Mouse (Mus musculus) forebrain, embryonic 14.5 days (tissue): Measurements from ENCODE around the gene Fstl3. TPM values are rescaled to one million over a fixed set of nuclear protein-coding genes. Genes with fewer than 3 reads are reported as not detected.

ENCODE experiments used
- ATAC-seq: fragments of 200-750 bp; cut with Nextera tagmentation; 2 replicates; pipeline ENCODE4 v1.8.0; 2017; ENCODE audit warnings: mild to moderate bottlenecking, moderate library complexity
- DNase-seq: peaks from one replicate; pipeline ENCODE4 v3.0.0-alpha.2; 2015; ENCODE audit warnings: low spot score
- H3K27ac ChIP-seq: fragments of 300-500 bp; sonication (generic); 2 replicates; pipeline ENCODE4 v1.5.1; 2014; ENCODE audit warnings: low read depth, mild to moderate bottlenecking, control low read depth, low read length, moderate library complexity
- H3K27me3 ChIP-seq: fragments of 300-500 bp; sonication (generic); replicated peaks from 2 replicates; pipeline ENCODE4 v1.6.1; 2014; ENCODE audit warnings: low read length, control low read depth, mixed read lengths; ENCODE audit not compliant: control insufficient read depth, insufficient read depth
- H3K36me3 ChIP-seq: fragments of 300-500 bp; sonication (generic); 2 replicates; pipeline ENCODE4 v1.6.1; 2014; ENCODE audit warnings: low read length, control low read depth; ENCODE audit not compliant: control insufficient read depth, insufficient read depth
- H3K4me1 ChIP-seq: fragments of 300-500 bp; sonication (generic); 2 replicates; pipeline ENCODE4 v1.6.1; 2014; ENCODE audit warnings: antibody characterized with exemption, low read length, control low read depth; ENCODE audit not compliant: control insufficient read depth, insufficient read depth
- H3K4me2 ChIP-seq: fragments of 300-500 bp; sonication (generic); 2 replicates; pipeline ENCODE4 v1.6.1; 2014; ENCODE audit warnings: mild to moderate bottlenecking, control low read depth, low read length
- H3K4me3 ChIP-seq: fragments of 300-500 bp; sonication (generic); 2 replicates; pipeline ENCODE4 v1.5.1; 2014; ENCODE audit warnings: low read depth, low read length, control low read depth
- H3K9ac ChIP-seq: fragments of 300-500 bp; sonication (generic); 2 replicates; pipeline ENCODE4 v1.6.1; 2014; ENCODE audit warnings: mild to moderate bottlenecking, low read length, control low read depth, moderate library complexity
- H3K9me3 ChIP-seq: fragments of 300-500 bp; sonication (generic); replicated peaks from 2 replicates; pipeline ENCODE4 v1.6.1; 2016; ENCODE audit warnings: low read length, control low read depth, mixed read lengths; ENCODE audit not compliant: control insufficient read depth
- WGBS: fragments of 180-500 bp; shearing (Covaris S2); extraction: QIAGEN DNeasy Blood & Tissue Kit; methylation state at CpG from one replicate; pipeline ENCODE4 v1.1.7; 2014; 5-methylcytosine and 5-hydroxymethylcytosine counted together
- polyA plus RNA-seq: library from polyadenylated mRNA; unstranded; fragments of >200 nt; fragmentation: Nextera tagmentation; extraction: Ambion mirVana; gene quantifications from 2 replicates; pipeline ENCODE4 v1.2.1, GENCODE M21; 2014

The Fstl3 gene
- polyA plus RNA-seq, 1 experiment from 2014 or later: 0.58 TPM

DNA sequence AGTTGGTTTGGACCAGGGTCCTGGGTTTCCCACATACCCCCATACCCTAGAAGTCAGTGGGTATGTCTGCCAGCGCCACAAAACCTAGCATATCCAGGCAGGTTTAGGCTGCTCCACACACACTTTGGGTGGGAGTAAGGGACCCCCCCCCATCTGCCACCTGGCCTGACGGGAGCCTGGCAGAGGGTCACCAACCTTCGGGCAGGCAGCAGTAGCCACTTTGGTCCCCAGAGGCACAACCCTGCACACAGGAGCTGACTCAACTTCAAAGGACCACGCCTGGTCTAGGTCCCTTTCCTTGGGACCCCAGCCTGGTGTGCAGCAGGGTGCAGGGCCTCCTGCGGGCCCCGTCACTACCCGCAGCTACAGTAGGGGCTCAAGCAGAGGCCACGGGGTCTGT is 43.2 kb downstream of the Fstl3 start:
- Histone ChIP-seq H3K36me3 (peaks cover 58% of the 10 kb centered on the region), H3K27ac (no peak overlapping the region), H3K9me3 (no peaks in the 10 kb centered on the region), H3K4me2 (no peak overlapping the region), H3K4me3 (no peak overlapping the region), H3K4me1 (no peaks in the 10 kb centered on the region), H3K9ac (no peak overlapping the region), H3K27me3 (no peaks in the 10 kb centered on the region)
- ATAC-seq: no peak
- WGBS: 88% methylated on average over 8 of the region's 8 CpGs
- DNase-seq: no peak

DNA sequence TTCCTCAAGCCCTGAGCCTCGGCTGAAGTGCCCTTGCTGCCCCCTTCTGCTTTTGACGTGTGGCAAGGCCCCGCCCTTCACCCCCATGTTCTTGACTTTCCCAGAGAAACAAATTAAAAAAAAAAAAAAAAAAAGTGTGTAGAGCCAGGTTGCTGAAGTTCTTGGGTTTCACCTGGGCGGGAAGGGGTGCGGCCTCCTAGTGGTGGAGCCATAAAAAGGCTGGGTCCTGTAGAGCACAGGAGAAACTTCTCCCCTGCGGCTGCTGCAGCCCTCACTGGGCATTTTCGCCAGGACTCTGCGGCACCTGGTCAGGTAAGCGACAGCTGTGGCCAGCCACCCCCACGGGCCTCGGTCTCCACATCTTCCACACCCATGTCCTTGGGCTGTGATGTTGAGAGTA is 43.7 kb downstream of the Fstl3 start, which contains the start of gene Misp:
TSS of gene Misp (plus strand) at position 208 of the 400 bp plus-strand sequence.
- 73% methylated on average over 11 of the region's 11 CpGs for WGBS
- no peak for DNase-seq
- no peak for ATAC-seq
- no peaks in the 10 kb centered on the region for H3K27me3 ChIP-seq
- no peaks in the 10 kb centered on the region for H3K9me3 ChIP-seq
- no peak within 1 kb of the TSS for H3K4me3 ChIP-seq
- H3K4me2 ChIP-seq: no peak within 1 kb of the TSS
- H3K4me1 ChIP-seq: no peaks in the 10 kb centered on the region
- no peak within 1 kb of the TSS for H3K27ac ChIP-seq
- peaks cover 53% of the 10 kb centered on the region for H3K36me3 ChIP-seq
- no peak within 1 kb of the TSS for H3K9ac ChIP-seq

DNA sequence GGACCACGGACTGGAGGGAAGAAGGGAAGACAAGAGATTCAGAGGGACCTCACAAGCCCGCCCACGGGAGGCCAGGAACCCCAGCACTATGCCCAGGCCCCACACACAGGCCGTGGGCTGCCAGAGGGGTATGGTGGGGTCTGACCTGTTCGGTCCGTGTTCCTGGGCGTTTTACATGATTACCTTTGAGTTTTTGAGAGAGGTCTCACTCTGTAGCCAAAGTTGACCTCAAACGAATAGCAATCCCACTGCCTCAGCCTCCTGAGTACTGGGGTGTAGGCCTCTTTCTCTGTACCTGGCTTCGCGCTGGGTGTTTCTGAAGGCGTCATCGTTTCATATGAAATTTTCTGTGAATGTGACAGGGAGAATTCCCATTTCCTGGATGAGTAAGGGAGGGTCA is 44.7 kb downstream of the Fstl3 start:
- Histone ChIP-seq H3K27me3 (no peaks in the 10 kb centered on the region), H3K4me3 (no peak overlapping the region), H3K4me1 (no peaks in the 10 kb centered on the region), H3K9me3 (no peaks in the 10 kb centered on the region), H3K4me2 (no peak overlapping the region), H3K27ac (no peak overlapping the region), H3K9ac (no peak overlapping the region), H3K36me3 (peaks cover 44% of the 10 kb centered on the region)
- ATAC-seq: no peak
- DNase-seq: no peak
- 88% methylated on average over 12 of the region's 12 CpGs for WGBS

DNA sequence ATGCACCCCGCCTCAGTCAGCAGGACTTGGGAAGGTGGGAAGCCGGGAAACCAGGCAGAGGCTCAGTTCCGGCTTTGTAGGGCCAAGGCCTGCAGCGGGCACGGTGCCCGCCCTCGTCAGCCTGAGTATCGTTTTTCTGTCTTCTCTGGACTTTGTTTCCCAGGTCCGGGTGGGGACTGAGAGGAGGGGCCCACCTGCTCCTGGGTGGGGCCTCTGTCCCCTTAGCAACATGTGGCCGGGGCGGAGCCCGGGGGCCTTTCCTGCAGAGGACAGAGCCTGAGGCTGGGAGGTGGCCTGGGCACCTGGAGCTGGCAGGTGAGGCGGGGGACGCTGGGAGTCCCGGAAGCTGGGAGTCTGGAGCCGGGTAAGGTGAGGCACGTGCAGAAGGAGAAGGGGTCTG is 45.3 kb downstream of the Fstl3 start:
- no peaks in the 10 kb centered on the region for H3K4me1 ChIP-seq
- H3K36me3 ChIP-seq: peaks cover 38% of the 10 kb centered on the region
- H3K27ac ChIP-seq: no peak overlapping the region
- ATAC-seq (no peak), DNase-seq (no peak)
- H3K9ac ChIP-seq: 0 out of 2 replicates have a peak overlapping the region, but pooled peaks have one; percentile 13
- no peak overlapping the region for H3K4me3 ChIP-seq
- H3K9me3 ChIP-seq: no peaks in the 10 kb centered on the region
- H3K27me3 ChIP-seq: no peaks in the 10 kb centered on the region
- 25% methylated on average over 17 of the region's 17 CpGs for WGBS
- no peak overlapping the region for H3K4me2 ChIP-seq

DNA sequence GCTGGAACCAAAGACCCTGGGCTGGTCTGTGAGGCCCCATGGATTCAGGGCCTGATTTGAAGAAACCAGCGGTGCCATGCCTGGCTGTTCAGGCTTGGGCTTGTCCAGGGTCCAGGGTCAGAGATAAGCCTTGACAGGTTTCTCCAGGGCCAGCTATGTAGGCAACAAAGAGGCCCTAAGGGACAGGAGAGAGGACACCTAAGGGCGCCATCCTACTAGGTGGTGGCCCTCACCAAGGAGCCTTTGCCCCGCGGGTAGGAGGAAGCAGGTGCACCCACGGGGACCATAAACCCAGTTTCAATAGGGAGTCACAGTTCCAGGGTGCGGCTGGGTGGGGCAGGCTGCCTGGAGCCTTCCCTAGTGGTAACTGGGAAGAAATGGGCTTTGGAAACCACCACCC is 45.9 kb downstream of the Fstl3 start:
- ATAC-seq (no peak), DNase-seq (no peak)
- H3K4me1 ChIP-seq: no peaks in the 10 kb centered on the region
- no peak overlapping the region for H3K27ac ChIP-seq
- H3K36me3 ChIP-seq: peaks cover 32% of the 10 kb centered on the region
- no peak overlapping the region for H3K9ac ChIP-seq
- H3K9me3 ChIP-seq: no peaks in the 10 kb centered on the region
- H3K27me3 ChIP-seq: no peaks in the 10 kb centered on the region
- no peak overlapping the region for H3K4me3 ChIP-seq
- H3K4me2 ChIP-seq: no peak overlapping the region
- 77% methylated on average over 6 of the region's 6 CpGs for WGBS

DNA sequence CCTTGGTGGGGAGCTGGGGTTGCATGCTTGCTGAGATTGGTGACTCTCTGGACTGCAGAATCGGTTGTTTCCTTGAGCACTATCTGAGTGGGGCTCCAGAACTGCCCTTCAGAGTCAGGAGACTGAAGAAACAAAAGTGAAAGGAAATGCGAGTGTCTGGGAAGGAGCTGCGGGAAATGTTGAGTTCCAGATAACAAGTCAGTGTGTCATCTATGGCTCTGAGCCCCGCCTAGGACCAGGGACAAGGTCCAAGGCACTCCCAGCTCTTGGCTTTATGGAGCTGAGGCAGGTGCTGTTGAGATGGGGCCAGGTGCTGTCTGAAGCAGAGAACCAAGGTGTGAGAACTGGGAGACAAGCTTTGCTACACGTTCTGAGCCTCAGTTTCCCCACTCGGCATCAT is 47.3 kb downstream of the Fstl3 start:
- Histone ChIP-seq H3K36me3 (peaks cover 18% of the 10 kb centered on the region), H3K4me2 (no peak overlapping the region), H3K4me3 (no peak overlapping the region), H3K9me3 (no peaks in the 10 kb centered on the region), H3K27ac (no peak overlapping the region), H3K4me1 (no peaks in the 10 kb centered on the region), H3K9ac (no peak overlapping the region), H3K27me3 (no peaks in the 10 kb centered on the region)
- WGBS: 72% methylated on average over 6 of the region's 6 CpGs
- ATAC-seq: no peak
- no peak for DNase-seq

DNA sequence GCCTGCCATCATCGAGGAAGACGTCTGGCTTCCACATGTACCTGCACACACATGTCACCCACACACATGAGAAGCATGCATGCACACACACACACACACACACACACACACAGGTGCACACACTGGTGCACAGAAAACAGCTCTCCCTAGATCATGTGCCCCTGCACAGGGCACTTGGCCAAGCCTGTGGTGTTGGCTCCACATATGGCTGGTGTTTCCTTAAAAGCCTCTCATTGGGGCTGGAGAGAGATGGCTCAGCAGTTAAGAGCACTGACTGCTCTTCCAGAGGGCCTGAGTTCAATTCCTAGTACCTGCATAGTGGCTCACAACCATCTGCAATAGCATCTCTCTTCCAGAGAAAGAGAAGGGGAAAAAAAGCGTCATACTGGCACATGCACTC is 54.5 kb downstream of the Fstl3 start:
- Histone ChIP-seq H3K4me3 (no peak overlapping the region), H3K27me3 (no peaks in the 10 kb centered on the region), H3K27ac (no peak overlapping the region), H3K36me3 (no peaks in the 10 kb centered on the region), H3K4me1 (no peaks in the 10 kb centered on the region), H3K9ac (no peak overlapping the region), H3K4me2 (no peak overlapping the region), H3K9me3 (no peaks in the 10 kb centered on the region)
- no peak for DNase-seq
- 92% methylated on average over 3 of the region's 3 CpGs for WGBS
- no peak for ATAC-seq

Other genes with a start within 250 kb of the Fstl3 start
- 9.4 and 12.5 TPM in 2 replicates for gene Plpp2, start 243.5 kb upstream of the Fstl3 start, polyA plus RNA-seq
- gene Mier2, start 222.1 kb upstream of the Fstl3 start, polyA plus RNA-seq: 35.3 and 43.7 TPM in 2 replicates
- not detected in 2 replicates for gene Theg, start 189.9 kb upstream of the Fstl3 start, polyA plus RNA-seq
- 0.46 and 0.52 TPM in 2 replicates for gene C2cd4c, start 163.2 kb upstream of the Fstl3 start, polyA plus RNA-seq
- gene Shc2, start 139.4 kb upstream of the Fstl3 start, polyA plus RNA-seq: 5.9 and 6.5 TPM in 2 replicates
- 0.14 and 0.17 TPM in 2 replicates for gene Odf3l2, start 131.5 kb upstream of the Fstl3 start, polyA plus RNA-seq
- gene Madcam1, start 112.7 kb upstream of the Fstl3 start, polyA plus RNA-seq: 1.1 and 1.2 TPM in 2 replicates
- 101 and 105 TPM in 2 replicates for gene Tpgs1, start 107.9 kb upstream of the Fstl3 start, polyA plus RNA-seq
- 76.0 and 76.9 TPM in 2 replicates for gene Cdc34, start 95.1 kb upstream of the Fstl3 start, polyA plus RNA-seq
- 1.4 and 1.5 TPM in 2 replicates for gene Gzmm, start 88.3 kb upstream of the Fstl3 start, polyA plus RNA-seq
- 725 and 788 TPM in 2 replicates for gene Bsg, start 72.8 kb upstream of the Fstl3 start, polyA plus RNA-seq
- 0.32 and 0.56 TPM in 2 replicates for gene Hcn2, start 60.6 kb upstream of the Fstl3 start, polyA plus RNA-seq
- gene Polrmt, start 30.7 kb upstream of the Fstl3 start, polyA plus RNA-seq: 32.1 and 33.4 TPM in 2 replicates
- 0.28 and 0.38 TPM in 2 replicates for gene Fgf22, start 22.2 kb upstream of the Fstl3 start, polyA plus RNA-seq
- 60.6 and 75.7 TPM in 2 replicates for gene Rnf126, start 10.3 kb upstream of the Fstl3 start, polyA plus RNA-seq
- 0.37 TPM in 1 of 2 replicates, not detected in the other for gene Prss57, start 13.7 kb downstream of the Fstl3 start, polyA plus RNA-seq
- gene Palm, start 16.3 kb downstream of the Fstl3 start, polyA plus RNA-seq: 182 and 257 TPM in 2 replicates
- gene Misp, start 43.7 kb downstream of the Fstl3 start, polyA plus RNA-seq: 0.41 and 0.51 TPM in 2 replicates
- 98.2 and 109 TPM in 2 replicates for gene Ptbp1, start 77.2 kb downstream of the Fstl3 start, polyA plus RNA-seq
- 16.9 and 17.1 TPM in 2 replicates for gene Prtn3, start 97.2 kb downstream of the Fstl3 start, polyA plus RNA-seq
- gene Plppr3, start 97.4 kb downstream of the Fstl3 start, polyA plus RNA-seq: 224 and 298 TPM in 2 replicates
- 0.36 TPM in 1 of 2 replicates, not detected in the other for gene Elane, start 109.0 kb downstream of the Fstl3 start, polyA plus RNA-seq
- gene Cfd, start 113.6 kb downstream of the Fstl3 start, polyA plus RNA-seq: not detected in 2 replicates
- gene Med16, start 131.7 kb downstream of the Fstl3 start, polyA plus RNA-seq: 40.5 and 47.6 TPM in 2 replicates
- 6.0 and 21.9 TPM in 2 replicates for gene Gm26602, start 133.6 kb downstream of the Fstl3 start, polyA plus RNA-seq
- gene Kiss1r, start 139.7 kb downstream of the Fstl3 start, polyA plus RNA-seq: 1.6 and 1.8 TPM in 2 replicates
- 175 and 197 TPM in 2 replicates for gene R3hdm4, start 143.9 kb downstream of the Fstl3 start, polyA plus RNA-seq
- 1.1 and 2.3 TPM in 2 replicates for gene Arid3a, start 149.8 kb downstream of the Fstl3 start, polyA plus RNA-seq
- 96.4 and 101 TPM in 2 replicates for gene Wdr18, start 182.9 kb downstream of the Fstl3 start, polyA plus RNA-seq
- 0.23 and 0.40 TPM in 2 replicates for gene Grin3b, start 193.4 kb downstream of the Fstl3 start, polyA plus RNA-seq
- gene Tmem259, start 207.1 kb downstream of the Fstl3 start, polyA plus RNA-seq: 10.5 and 13.4 TPM in 2 replicates
- gene Cnn2, start 211.3 kb downstream of the Fstl3 start, polyA plus RNA-seq: 33.2 and 40.0 TPM in 2 replicates
- gene Abca7, start 219.2 kb downstream of the Fstl3 start, polyA plus RNA-seq: 2.1 and 3.1 TPM in 2 replicates
- gene Arhgap45, start 239.4 kb downstream of the Fstl3 start, polyA plus RNA-seq: 1.1 and 1.5 TPM in 2 replicates